Mouse (Mus musculus) embryonic facial prominence, embryonic 13.5 days (tissue): ENCODE results near the gene Mepce. TPM values are rescaled to one million over a fixed set of nuclear protein-coding genes. Genes with fewer than 3 reads are reported as not detected.

Source experiments
- ATAC-seq: fragments of 200-750 bp; cut with Nextera tagmentation; 2 replicates; pipeline ENCODE4 v1.8.0; 2017; ENCODE audit warnings: low read depth; ENCODE audit not compliant: insufficient number of reproducible peaks, insufficient read depth, low FRiP score, low TSS enrichment
- H3K27ac ChIP-seq: fragments of 300-500 bp; sonication (generic); 2 replicates; pipeline ENCODE4 v1.5.1; 2015; ENCODE audit warnings: moderate library complexity, mild to moderate bottlenecking, inconsistent platforms
- H3K27me3 ChIP-seq: fragments of 300-500 bp; sonication (generic); 2 replicates; pipeline ENCODE4 v1.6.1; 2015; ENCODE audit warnings: mild to moderate bottlenecking, inconsistent platforms
- H3K36me3 ChIP-seq: fragments of 300-500 bp; sonication (generic); 2 replicates; pipeline ENCODE4 v1.6.1; 2015; ENCODE audit warnings: mild to moderate bottlenecking, inconsistent platforms
- H3K4me1 ChIP-seq: fragments of 300-500 bp; sonication (generic); 2 replicates; pipeline ENCODE4 v1.6.1; 2015; ENCODE audit warnings: inconsistent platforms
- H3K4me2 ChIP-seq: fragments of 300-500 bp; sonication (generic); 2 replicates; pipeline ENCODE4 v1.6.1; 2015; ENCODE audit warnings: moderate library complexity, mild to moderate bottlenecking, inconsistent platforms
- H3K4me3 ChIP-seq: fragments of 300-500 bp; sonication (generic); 2 replicates; pipeline ENCODE4 v1.5.1; 2015; ENCODE audit warnings: mild to moderate bottlenecking, inconsistent platforms
- H3K9ac ChIP-seq: fragments of 300-500 bp; sonication (generic); 2 replicates; pipeline ENCODE4 v1.6.1; 2015; ENCODE audit warnings: mild to moderate bottlenecking, inconsistent platforms
- H3K9me3 ChIP-seq: fragments of 300-500 bp; sonication (generic); 2 replicates; pipeline ENCODE4 v1.6.1; 2016; ENCODE audit warnings: inconsistent platforms
- WGBS: fragments of 180-500 bp; shearing (Covaris S2); methylation state at CpG from one replicate; pipeline ENCODE4 v1.1.7; 2015; ENCODE audit warnings: mixed read lengths; 5-methylcytosine and 5-hydroxymethylcytosine counted together
- polyA plus RNA-seq: library from polyadenylated mRNA; unstranded; fragments of >200 nt; fragmentation: Nextera tagmentation; extraction: Ambion mirVana; gene quantifications from 2 replicates; pipeline ENCODE4 v1.2.1, GENCODE M21; 2015

Gene Mepce
- polyA plus RNA-seq, 1 experiment from 2014 or later = 14.7 TPM

DNA sequence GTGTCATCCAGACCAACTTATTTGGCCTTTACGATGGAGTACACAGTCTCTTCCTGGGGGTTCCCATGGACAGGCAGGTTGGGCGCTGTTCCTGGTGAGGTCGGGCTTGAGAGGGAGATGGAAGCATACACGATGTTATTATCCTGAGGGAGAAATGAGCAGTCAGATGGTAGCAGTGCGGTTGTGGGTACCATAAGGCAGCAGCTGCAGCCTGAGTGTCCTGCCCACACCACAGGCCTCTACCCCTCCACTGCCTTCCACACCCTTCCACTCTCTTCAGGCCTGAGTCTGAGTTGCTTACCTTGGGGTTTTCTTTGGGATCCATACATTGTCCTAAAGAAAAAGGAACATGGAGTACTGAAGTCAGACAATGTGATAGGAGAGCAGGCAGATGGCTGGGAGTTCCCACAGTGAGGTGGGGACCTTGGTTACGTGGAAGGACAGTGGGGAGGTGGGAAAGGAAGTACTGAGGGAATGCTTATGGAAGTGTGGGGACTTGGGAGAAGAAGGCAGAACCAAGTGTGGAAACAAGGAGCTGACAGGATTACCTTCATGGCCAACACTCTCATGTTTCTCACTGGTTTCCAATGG lies 36.1 kb upstream of the Mepce start:
- Histone ChIP-seq H3K36me3 (no peaks in the 10 kb centered on the region), H3K9ac (no peak overlapping the region), H3K9me3 (no peaks in the 10 kb centered on the region), H3K27ac (no peak overlapping the region), H3K27me3 (no peaks in the 10 kb centered on the region), H3K4me3 (no peak overlapping the region), H3K4me2 (no peak overlapping the region), H3K4me1 (no peaks in the 10 kb centered on the region)
- 90% methylated on average over 6 of the region's 6 CpGs for WGBS
- ATAC-seq = no peak

DNA sequence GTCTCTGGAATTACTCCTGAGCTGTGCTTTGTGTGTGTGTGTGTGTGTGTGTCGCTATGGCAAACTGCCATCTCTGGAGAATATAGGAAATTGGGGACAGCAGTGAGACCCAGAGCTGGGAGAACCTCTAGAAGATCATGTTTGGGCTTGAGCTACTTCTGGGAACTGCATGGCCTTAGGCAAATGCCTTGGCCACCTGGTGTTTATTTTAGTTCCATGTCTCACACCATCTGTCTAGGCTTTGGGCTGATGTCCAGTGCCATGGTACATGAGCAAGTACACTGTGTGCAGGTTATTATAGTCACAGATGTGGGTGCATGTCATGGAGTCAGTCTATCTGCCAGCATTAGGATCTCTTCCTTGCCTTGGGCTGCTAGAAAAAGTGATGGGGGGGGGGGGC lies 35.1 kb upstream of the Mepce start:
- H3K36me3 ChIP-seq = no peaks in the 10 kb centered on the region
- no peak overlapping the region for H3K27ac ChIP-seq

DNA sequence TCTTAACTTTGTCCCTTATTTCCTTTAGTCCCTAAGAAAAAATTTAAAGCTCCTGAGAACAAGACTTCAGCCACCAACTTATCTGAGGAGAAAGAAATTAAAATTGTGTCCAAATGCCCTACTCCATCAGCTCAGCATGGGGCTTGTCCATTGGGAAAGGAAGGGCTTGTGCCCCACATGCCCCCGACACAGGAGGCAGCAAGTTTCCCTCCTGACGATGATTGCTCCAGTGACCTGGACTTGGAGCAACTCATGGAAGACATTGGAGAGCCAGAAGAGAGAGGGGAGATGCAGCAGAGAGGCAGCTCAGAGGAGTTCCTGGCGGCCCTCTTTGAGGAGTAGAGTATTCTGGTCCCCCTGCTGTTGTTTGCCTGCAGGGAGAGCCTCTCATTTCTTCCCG lies 34.7 kb upstream of the Mepce start:
- no peak for ATAC-seq
- Histone ChIP-seq H3K4me1 (no peaks in the 10 kb centered on the region), H3K9me3 (no peaks in the 10 kb centered on the region), H3K27me3 (no peaks in the 10 kb centered on the region), H3K9ac (no peak overlapping the region), H3K4me2 (no peak overlapping the region), H3K27ac (no peak overlapping the region), H3K36me3 (no peaks in the 10 kb centered on the region), H3K4me3 (no peak overlapping the region)
- 62% methylated on average over 4 of the region's 4 CpGs for WGBS

More for the DNA sequence above, 35.1 kb upstream of the Mepce start:
- no peak overlapping the region for H3K4me3 ChIP-seq
- H3K4me2 ChIP-seq = no peak overlapping the region
- 78% methylated on average over 1 of the region's 1 CpGs for WGBS
- no peaks in the 10 kb centered on the region for H3K4me1 ChIP-seq
- no peaks in the 10 kb centered on the region for H3K27me3 ChIP-seq
- no peak for ATAC-seq
- H3K9ac ChIP-seq = no peak overlapping the region
- no peaks in the 10 kb centered on the region for H3K9me3 ChIP-seq

DNA sequence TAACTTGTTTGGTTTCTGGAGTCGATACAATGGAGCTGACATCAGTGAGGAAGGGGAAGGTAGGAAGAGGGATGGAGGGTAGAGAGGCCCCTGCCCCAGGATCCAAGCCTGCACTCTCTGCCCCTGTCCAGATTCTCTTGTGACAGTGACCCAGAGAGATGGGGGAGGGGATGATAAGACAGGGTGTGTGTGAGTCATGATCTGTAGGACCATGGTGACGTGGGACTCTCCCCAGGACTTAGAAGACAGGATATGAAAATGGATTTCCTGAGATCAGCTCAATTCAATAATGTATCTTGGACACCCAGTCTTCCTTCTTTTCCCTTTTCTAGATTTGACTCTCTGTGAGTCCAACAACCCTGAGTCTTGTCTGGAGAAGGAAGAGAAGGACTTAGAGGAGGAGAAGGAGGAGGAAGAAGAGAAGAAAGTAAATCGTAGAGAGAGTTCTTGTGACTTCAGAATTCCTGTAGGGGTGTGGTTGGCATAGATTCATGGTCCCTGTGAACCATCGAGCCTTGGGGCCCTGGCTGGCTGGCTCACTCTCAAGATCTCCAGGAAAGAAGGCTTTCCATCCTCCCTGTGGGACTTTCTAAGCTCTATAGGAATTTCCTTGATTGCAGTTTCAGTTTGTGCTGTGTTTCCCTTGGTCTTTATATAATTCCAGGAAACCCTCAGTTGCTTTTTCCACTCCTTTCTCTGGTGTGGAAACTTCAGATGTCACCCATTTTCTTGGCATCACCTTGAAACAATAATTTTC lies 30.2 kb upstream of the Mepce start:
- no peaks in the 10 kb centered on the region for H3K9me3 ChIP-seq
- no peak overlapping the region for H3K4me2 ChIP-seq
- WGBS = 67% methylated on average over 4 of the region's 4 CpGs
- H3K27ac ChIP-seq = no peak overlapping the region
- H3K27me3 ChIP-seq = no peaks in the 10 kb centered on the region
- no peak for ATAC-seq
- H3K9ac ChIP-seq = no peak overlapping the region
- no peaks in the 10 kb centered on the region for H3K4me1 ChIP-seq
- H3K4me3 ChIP-seq = no peak overlapping the region
- no peaks in the 10 kb centered on the region for H3K36me3 ChIP-seq

DNA sequence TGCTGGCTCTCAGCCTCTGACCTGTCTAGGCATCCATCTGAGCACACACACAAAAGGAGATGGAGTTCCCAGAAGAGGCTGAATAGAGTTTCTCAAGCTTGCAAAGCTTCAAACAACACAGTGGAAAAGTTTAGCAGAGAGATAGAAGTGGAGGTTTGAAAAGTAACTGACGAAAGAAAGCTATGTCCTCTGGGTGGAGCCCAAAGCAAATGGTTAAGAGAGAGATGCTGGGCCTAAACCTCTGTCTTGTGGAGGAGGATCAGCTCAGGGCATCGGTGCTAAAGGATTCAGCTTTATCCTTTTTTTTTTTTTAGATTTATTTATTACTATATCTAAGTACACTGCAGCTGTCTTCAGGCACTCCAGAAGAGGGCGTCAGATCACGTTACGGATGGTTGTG lies 20.9 kb upstream of the Mepce start:
- H3K4me2 ChIP-seq = no peak overlapping the region
- no peak overlapping the region for H3K4me3 ChIP-seq
- no peak for ATAC-seq
- no peak overlapping the region for H3K9ac ChIP-seq
- H3K36me3 ChIP-seq = no peaks in the 10 kb centered on the region
- no peaks in the 10 kb centered on the region for H3K27me3 ChIP-seq
- H3K4me1 ChIP-seq = no peaks in the 10 kb centered on the region
- H3K9me3 ChIP-seq = no peaks in the 10 kb centered on the region
- H3K27ac ChIP-seq = no peak overlapping the region
- WGBS = 85% methylated on average over 5 of the region's 5 CpGs

DNA sequence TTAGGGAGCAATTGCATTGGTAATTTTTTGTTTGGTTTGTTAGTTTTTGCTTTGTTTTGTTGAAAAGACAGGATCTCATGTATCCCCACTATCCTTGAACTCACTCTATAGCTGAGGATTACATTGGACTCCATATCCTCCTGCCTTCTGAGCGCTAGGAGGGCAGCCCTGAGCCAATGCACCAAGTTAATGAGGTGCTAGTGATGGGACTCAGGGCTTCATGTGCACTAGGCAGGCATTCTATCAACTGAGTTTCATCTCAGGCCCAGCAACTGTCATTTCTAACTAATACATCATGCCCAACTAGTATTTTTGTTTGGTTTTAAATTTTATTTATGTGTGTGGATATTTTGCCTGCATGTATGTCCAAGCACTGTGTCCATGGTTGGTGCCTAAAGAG lies 18.7 kb upstream of the Mepce start:
- H3K4me3 ChIP-seq = no peak overlapping the region
- H3K27ac ChIP-seq = no peak overlapping the region
- no peaks in the 10 kb centered on the region for H3K9me3 ChIP-seq
- no peak overlapping the region for H3K4me2 ChIP-seq
- H3K9ac ChIP-seq = no peak overlapping the region
- 90% methylated on average over 1 of the region's 1 CpGs for WGBS
- no peaks in the 10 kb centered on the region for H3K27me3 ChIP-seq
- no peaks in the 10 kb centered on the region for H3K4me1 ChIP-seq
- H3K36me3 ChIP-seq = no peaks in the 10 kb centered on the region
- ATAC-seq = no peak

DNA sequence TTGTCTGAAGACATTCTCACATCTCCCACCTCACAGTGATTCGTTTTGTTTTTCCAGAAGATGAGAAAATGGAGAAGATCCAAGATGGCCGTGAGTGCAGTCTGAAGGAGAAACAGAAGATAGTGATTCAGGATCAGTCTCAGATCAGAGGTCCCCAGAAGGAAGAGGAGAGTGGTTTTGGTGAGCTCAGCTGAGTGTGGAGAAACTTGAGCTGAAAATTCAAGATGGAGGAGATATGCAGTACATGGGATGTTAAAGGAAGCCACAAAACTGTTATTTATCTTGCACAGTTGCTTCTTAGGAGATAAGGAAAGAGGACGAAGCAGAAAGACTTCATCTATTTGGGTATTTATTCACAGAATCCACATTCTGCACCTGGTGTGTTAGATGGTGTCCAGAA lies 13.5 kb upstream of the Mepce start:
- 82% methylated on average over 3 of the region's 3 CpGs for WGBS
- no peak for ATAC-seq
- H3K27me3 ChIP-seq = no peaks in the 10 kb centered on the region
- H3K9ac ChIP-seq = no peak overlapping the region
- no peaks in the 10 kb centered on the region for H3K36me3 ChIP-seq
- no peak overlapping the region for H3K4me3 ChIP-seq
- H3K4me2 ChIP-seq = no peak overlapping the region
- H3K27ac ChIP-seq = no peak overlapping the region
- no peaks in the 10 kb centered on the region for H3K9me3 ChIP-seq
- no peaks in the 10 kb centered on the region for H3K4me1 ChIP-seq

DNA sequence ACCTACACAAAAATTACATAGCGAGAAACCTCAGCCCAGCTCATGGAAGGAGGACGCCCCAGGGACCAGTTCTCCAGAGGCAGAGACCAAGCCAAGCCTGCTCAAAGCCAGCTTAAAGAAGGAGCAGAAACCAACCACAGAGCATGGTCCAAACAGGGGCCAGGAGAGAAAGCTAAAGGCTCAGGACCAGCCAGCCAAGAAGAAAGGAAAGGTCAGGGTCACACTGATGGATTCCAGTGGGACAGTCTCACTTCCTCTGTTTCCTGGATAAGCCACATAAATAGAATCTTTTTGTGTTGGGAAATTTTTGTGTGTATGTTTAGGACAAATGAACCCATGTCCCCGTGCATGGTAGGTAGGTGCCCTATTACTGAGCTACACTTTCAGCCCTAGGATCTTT lies 9.2 kb upstream of the Mepce start:
- H3K4me1 ChIP-seq = no peaks in the 10 kb centered on the region
- no peak overlapping the region for H3K4me2 ChIP-seq
- no peaks in the 10 kb centered on the region for H3K9me3 ChIP-seq
- no peaks in the 10 kb centered on the region for H3K36me3 ChIP-seq
- H3K27me3 ChIP-seq = no peaks in the 10 kb centered on the region
- no peak overlapping the region for H3K4me3 ChIP-seq
- ATAC-seq = no peak
- no peak overlapping the region for H3K27ac ChIP-seq
- WGBS = 77% methylated on average over 3 of the region's 3 CpGs
- no peak overlapping the region for H3K9ac ChIP-seq

DNA sequence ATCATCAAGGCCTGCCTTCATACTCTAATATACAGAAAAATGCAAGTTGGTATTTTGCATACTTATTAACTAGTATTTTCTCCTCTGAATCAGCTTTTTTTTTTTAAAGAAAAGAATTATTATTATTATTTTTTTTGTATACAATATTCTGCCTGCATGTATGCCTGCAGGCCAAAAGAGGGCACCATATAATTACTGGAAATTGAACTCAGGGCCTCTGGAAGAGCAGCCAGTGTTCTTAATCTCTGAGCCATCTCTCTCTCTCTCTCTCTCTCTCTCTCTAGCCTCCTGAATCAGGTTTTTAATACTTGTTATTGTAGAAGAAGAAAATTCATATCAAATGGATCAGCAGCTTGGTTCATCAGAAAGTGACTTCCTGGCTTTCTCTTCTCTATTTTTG lies 4.1 kb upstream of the Mepce start:
- Histone ChIP-seq H3K9ac (no peak overlapping the region), H3K9me3 (no peaks in the 10 kb centered on the region), H3K4me2 (no peak overlapping the region), H3K27me3 (no peaks in the 10 kb centered on the region), H3K36me3 (no peaks in the 10 kb centered on the region), H3K4me1 (peaks cover 6% of the 10 kb centered on the region; the same call in 1 of the 2 replicates), H3K27ac (no peak overlapping the region), H3K4me3 (no peak overlapping the region)
- no peak for ATAC-seq

DNA sequence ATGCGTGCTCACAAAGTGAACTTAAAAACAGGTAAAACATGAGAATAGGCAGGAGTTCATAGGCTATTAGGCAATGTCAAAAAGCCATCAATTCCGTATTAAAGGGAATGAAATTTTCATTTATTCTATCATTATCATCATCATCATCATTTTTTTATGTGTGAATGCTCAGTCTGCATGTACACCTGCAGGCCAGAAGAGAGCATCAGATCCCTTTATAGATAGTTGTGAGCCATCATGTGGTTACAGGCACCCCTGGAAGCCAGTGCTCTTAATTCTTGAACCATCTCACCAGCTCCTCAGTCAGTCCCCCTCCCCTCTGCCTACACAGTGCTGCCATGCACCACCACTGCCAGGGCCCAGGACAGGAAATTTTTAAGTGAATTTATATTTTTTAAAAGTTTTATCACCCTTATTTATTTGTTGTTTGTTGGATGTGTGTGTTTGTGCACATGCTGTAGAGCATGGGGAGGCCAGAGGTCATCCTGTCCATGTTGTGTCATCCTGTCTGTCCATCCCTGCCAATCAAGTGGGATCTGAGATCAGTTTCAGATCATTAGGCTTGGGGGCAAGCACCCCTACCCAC lies 1.6 kb upstream of the Mepce start:
- no peak overlapping the region for H3K27ac ChIP-seq
- H3K36me3 ChIP-seq = peaks cover 10% of the 10 kb centered on the region
- no peak overlapping the region for H3K9ac ChIP-seq
- no peaks in the 10 kb centered on the region for H3K9me3 ChIP-seq
- no peak for ATAC-seq
- no peaks in the 10 kb centered on the region for H3K27me3 ChIP-seq
- peaks cover 19% of the 10 kb centered on the region for H3K4me1 ChIP-seq
- no peak overlapping the region for H3K4me2 ChIP-seq
- H3K4me3 ChIP-seq = no peak overlapping the region
- 91% methylated on average over 2 of the region's 2 CpGs for WGBS

DNA sequence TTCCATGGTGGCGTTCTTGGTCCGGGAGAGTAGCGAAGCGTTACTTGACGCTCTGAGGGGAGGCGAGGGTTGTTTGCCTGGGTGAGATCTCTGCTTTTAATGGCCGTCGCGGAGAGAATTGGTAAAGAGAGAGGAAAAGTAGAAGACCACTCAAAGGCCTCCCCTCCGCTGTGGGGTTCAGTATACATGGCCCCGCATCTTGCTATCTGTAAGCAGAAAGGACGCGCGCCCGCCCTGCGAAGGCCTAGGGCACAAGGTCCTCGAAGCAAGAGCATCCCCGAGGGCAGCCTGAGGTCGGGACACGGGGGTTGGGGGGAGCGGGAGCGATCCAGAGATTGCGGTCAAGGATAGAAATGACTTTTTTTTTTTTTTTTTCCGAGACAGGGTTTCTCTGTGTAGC lies 716 bp upstream of the Mepce start:
- H3K4me2 ChIP-seq = peak overlapping the region; percentile 94
- H3K36me3 ChIP-seq = peaks cover 19% of the 10 kb centered on the region
- WGBS = 74% methylated on average over 24 of the region's 24 CpGs
- no peak overlapping the region for H3K27ac ChIP-seq
- H3K9me3 ChIP-seq = no peaks in the 10 kb centered on the region
- H3K4me3 ChIP-seq = peak overlapping the region; percentile 89
- no peak for ATAC-seq
- H3K4me1 ChIP-seq = peaks cover 27% of the 10 kb centered on the region
- no peaks in the 10 kb centered on the region for H3K27me3 ChIP-seq
- H3K9ac ChIP-seq = peak overlapping the region; percentile 40; the same call in 1 of the 2 replicates
